Mouse (Mus musculus): ENCODE data around the gene Cdc34.

Gene Cdc34

DNA sequence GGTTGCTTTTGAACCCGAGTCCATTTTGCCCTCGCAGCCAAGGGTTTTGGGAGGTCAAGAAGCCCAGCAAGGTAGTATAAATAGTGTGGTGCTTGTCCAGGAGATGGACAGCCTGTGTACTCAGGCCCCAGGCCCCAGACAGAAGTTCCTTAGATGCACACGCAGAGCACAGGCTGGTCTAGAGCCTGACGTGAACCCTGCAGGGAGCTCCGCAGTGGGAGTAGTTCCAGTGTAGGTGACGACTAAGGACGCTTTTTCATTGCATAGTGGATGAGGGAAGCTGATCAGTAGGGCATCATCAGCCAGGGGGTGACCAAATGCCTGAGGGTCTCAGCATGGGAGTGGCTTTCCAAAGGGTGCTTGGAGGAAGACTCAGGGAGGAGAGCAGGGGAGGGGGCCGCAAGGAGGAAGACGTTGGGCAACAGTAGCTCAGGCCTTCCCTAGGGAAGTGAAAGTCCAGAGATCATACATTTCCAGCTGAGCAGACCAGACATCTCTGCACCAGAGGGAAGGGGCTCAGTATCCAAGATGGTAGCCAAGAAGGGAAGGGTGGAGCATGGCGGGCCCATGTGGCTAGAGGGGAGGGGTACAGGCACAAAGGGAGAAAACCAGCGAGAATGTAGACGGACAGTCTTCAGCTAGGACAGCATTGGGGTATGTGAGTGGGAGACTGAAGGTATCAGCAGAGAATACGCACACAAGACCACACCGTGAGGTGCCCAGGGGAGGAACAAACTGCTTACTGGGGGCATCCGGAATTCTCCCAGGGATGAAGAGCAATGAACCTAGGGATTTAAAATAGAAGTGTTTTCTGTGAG lies 11.7 kb upstream of the Cdc34 start:
- WGBS: 31% methylated on average over 15 of the region's 15 CpGs

DNA sequence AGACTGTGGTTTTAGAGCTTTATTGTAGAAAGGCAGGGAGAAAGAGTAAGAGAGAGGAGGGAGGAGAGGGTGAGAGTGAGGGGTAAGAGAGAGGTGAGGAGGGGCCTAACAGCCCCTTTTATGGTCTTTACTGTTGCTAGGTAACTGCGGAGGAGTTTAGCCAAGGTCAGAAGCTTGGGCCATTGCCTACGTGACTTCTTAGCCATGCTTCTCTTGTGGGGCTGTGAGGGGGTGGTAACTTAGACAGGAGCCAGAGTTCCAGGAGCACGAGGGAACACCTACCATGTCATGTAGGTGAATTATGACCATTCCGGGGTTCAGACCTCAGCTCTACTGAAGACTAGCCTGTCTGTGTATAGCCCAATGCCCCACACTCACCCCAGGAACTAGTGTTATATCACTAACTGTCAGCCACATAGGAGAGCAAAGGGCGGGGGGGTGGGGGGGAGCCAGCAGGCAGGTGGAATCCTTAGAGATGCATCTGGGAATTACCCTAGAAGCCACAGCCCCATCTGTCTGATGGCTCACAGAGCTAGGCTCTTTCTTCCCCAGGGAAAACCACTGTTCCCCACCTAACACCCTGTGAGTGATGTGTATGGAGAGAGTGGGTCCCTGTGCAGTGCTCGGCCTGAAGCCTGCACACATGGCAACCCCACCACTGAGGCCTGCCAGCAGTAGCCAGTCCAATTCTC lies 10.5 kb upstream of the Cdc34 start:
- WGBS: 76% methylated on average over 6 of the region's 6 CpGs

DNA sequence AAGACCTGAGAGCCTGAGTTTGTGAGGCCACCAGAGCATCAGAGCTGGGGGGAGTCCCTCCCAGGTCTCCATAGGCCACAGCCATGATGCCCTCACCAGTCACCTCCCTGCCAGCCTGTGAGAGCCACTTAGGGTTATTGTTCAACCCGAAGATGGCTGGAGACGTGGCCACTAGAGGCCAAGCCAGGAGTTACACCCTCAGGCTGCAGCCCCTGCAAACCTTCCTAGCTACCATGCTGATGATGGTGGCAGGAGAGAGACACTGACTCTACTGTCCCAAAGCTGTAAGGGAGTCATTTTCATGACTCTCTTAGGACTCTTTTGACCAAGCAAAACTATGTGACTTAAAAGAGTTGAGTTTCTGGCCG lies 9.9 kb upstream of the Cdc34 start:
- WGBS: 64% methylated on average over 3 of the region's 3 CpGs

DNA sequence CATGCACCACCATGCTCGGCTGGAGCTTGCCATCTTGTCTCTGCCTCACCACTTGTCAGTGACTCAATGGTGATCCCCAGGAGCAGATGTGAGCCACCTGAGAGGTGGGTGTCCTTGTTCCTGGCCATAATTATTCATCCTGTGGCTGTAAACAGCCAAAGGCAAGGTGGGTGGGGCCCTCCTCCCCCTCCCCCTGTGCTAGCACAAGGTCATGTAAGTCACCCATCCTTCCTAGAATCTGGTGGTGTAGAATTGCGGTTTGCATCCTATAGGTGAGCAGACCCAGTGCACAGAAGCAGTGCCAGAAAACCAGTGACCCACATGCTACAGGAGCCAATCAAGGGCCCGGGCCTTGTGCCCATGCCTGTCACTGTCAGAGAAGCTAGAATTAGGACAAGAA lies 8.9 kb upstream of the Cdc34 start:
- 87% methylated on average over 3 of the region's 3 CpGs for WGBS

DNA sequence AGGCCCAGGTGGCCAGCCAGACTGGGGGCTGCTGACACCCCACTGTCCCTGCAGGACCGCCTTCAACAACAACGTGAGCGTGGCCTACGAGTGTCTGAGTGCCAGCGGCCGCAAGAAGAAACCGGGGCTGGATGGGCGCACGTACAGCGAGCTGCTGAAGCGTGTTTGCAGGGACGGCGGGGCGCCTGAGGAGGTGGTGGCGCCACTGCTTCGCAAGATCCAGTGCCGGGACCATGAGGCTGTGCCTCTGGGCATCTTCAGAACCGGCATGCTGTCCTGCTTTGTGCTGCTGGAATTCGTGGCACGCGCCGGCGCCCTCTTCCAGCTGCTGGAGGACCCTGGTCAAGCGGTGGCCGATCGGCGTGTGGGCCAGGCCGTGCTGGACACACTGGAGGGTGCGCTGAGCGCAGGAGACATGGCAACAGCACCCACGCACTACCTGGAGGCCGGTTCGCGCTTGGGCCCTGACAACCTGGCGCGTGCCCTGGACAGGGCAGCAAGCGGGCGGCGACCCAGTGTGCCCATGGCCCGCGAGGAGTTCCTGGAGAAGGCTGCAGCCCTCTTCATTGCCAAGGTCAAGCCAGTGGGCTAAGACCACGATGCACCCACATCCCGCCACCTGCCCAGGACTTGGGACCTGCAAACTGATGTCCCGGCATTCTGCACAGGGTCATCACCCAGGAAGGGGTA lies 6.5 kb upstream of the Cdc34 start:
- 70% methylated on average over 44 of the region's 44 CpGs for WGBS

DNA sequence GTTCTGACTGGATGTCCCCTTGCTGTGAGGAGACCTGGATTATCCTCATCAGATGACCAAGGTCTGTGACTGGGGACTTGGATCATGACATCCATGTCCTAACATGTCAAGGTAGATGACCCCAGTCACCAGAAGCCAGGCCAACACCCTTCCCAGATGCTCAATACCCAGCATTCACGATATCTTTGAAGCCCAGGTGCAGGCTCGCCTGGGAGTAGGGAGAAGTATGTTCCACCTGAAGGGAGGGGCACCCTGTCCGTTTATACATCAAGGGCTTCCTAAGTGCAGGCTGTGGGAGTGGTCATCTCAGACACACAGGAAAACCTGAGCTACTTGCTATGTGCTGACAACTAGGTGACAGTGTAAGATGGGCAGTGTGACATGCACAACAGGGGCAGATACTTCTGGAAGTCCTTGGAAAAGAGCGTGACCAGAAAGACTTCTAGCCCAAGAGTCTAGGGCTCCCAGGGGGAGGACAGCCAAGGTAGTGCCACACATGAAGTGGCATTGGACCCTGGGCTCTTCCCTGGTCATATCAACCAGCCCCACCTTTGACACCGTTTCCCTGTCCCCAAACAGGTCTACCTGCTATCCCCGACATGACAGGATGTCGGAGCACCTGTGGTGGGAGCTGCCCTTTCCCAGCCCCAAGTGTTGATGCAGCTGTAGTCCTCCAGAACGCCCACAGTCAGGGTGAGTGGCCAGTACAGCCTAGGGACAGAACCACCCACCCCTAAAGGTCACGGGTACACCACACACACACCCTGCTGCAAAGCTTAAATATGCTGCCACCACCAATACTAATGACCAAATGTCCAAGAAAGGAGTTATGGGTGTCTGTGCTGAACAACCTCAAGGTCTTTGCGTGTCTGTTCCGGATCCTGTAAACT lies 1.1 kb upstream of the Cdc34 start:
- WGBS: 36% methylated on average over 11 of the region's 11 CpGs

DNA sequence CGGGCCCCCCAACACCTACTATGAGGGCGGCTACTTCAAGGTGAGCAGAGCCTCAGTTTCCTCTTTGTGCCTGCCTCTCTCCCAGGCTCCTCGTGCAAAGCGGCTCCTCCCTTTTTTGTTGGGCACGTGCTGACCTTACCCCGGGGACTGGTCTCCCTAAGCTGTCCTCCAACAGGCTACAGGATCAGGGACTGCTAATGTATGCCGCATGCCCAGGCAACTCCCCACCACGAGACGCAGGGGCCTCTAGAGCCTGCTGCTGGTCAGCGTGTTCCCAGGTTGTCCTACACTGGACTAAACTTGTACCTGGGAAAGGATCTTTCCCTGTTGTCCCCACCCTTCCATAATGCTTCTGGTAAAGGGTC lies 538 bp downstream of the Cdc34 start:
- 2% methylated on average over 10 of the region's 10 CpGs for WGBS

DNA sequence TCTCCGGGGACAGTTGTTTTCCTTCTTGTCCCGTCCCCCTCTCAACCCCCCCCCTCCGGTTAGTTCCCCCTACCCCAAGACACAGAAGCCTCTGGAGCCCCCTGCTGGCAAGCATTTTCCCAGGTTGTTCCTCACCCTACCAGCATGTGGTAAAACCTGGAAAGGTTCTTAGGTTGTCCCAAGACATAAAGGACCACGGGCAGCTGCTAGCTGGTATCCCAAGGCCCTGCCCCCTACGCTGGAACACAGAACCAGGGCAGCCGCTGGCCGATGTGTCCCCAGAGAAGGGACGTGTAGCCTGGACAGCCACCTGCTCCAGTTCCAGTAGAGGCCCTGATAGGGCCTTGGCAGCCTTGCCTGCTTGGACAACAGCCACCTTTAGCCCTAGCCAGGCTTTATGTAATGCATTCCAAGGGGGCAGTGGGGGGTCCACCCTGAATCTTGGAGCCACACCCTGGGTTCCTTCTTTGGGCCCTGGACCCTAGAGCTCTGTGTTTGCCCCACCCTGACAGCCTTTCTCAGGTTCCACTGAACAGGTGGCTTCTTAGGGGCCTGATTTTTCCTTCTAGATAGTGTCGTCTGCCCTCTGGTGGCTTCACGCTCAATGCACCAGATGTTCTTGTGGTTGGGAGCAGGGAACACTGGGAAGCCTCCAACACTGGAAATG lies 1.1 kb downstream of the Cdc34 start:
- WGBS: under 1% methylated on average over 10 of the region's 10 CpGs

DNA sequence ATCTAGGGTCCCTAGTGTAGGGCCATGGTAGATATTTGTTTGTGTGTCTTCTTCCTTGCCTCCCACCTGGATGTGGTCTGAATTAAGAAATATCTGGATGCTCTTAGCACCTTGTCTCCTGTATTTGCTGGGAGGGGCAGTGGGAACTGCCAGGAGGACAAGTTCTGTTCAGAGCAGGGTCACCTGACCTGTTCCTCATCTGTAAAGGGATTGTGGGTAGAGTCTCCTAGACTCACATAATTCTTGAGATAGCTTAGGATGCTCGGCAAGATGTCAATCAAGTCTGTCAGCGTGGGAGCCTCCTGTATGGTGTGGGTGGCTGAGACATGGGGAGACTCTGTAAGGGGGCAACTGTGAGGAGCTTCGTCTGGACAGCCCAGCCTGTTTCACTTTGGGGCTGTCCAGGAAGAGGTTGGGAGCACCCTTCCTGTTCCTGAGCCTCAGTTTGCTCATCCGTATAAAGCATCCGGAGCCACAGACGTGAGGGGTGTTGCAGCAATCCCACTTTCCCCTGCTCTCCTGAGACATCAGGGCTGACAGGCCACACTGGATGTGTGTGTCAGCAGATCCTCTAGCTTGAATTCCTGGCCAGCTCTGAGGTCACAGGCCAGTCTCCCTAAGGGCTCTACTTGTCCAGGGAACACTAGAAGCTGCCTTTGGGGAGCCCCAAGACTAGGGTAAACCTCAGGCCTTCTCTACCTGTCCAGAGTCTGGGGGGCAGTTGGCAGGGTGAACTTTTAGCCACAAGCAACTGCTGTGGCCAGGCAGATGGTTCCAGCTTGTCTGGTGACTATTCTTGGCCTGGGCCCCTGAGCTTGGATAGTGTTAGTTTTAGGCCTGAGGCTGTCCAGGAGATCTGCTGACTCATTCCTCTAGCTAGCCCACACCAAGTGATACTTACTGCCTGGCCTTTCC lies 2.0 kb downstream of the Cdc34 start:
- 51% methylated on average over 6 of the region's 6 CpGs for WGBS

DNA sequence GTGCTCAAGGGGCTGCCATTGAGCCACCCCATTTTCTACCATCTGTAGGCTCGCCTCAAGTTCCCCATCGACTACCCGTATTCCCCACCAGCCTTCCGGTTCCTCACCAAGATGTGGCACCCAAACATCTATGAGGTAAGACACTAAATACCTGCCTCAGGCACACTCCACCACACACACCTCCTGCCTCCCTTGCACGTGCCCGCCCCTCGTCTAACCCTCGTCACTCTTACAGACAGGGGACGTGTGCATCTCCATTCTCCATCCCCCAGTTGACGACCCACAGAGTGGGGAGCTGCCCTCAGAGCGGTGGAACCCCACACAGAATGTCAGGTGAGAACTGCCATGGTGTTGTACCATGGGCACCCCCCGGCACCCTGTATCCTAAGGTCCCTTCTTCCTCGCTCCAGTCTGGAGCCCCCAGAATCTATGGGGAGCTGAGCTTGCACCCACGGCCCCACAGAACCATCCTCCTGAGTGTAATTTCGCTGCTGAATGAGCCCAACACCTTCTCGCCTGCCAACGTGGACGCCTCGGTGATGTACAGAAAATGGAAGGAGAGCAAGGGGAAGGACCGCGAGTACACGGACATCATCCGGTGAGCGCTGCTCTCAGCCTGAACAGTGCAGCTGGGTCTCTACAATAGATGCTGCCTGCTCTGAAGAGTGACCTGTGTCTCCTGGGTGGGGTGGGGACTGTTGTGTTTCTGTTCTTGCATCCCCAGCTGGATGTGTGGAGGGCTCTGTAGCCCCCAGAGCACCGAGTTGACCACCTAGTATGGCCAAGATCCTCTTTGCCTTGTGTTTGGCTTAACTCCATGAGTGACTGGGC lies 3.0 kb downstream of the Cdc34 start:
- whole genome bisulfite sequencing: 89% methylated on average over 25 of the region's 25 CpGs

DNA sequence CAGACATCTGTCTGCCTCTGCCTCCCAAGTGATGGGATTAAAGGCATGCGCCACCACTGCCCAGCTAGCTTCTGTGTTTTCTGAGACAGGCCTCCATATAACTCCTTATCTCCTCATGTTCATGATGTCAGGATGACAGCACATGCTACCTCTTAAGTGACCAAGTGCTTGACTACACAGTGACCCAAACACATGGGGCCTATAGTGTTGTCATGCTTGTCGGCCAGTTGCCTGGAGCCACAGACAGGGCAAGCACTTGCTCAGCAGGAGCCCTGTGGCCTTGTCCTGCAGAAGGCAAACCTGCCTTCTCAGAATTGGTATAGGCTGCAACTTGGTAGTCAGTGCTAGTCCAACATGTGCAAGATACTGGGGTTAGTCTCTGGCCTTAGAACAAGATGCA lies 4.2 kb downstream of the Cdc34 start:
- WGBS: 90% methylated on average over 2 of the region's 2 CpGs

DNA sequence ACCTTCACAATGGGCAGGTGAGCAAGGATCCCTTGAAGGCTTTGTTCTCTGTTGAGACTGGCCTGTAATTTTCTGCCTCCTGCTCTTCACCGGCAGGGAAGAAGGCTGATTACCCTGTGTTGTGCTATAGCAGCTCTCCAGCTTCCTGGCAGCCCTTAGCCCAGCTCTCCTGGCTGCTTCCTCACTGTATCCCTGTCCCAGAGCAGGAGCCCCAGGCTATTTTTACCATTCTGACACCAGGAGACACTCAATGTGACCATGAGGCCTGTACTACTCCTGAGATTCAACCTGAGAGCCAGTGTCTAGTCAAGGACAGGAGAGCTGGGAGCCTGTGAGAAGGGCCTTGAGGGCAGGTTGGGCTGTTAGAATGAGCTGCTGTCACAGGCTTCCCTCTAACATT lies 4.7 kb downstream of the Cdc34 start:
- 79% methylated on average over 1 of the region's 1 CpGs for WGBS

DNA sequence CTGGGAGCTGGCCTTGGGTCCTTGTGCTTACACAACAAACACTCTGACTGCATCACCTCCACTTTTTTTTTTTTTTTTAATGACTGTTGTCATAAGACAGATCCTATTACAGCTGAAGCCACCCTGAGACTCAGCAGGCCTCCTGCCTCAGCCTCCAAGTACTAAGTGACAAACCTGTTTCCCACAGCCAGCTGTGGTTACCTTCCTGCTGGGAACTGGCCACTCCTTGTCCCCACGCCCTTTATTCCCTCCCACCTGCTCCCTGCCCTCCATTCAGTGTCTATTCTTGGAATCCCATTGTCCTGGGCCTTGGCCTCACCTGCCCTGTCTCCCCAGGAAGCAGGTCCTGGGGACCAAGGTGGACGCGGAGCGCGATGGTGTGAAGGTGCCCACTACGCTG lies 5.5 kb downstream of the Cdc34 start:
- WGBS: 92% methylated on average over 6 of the region's 6 CpGs

DNA sequence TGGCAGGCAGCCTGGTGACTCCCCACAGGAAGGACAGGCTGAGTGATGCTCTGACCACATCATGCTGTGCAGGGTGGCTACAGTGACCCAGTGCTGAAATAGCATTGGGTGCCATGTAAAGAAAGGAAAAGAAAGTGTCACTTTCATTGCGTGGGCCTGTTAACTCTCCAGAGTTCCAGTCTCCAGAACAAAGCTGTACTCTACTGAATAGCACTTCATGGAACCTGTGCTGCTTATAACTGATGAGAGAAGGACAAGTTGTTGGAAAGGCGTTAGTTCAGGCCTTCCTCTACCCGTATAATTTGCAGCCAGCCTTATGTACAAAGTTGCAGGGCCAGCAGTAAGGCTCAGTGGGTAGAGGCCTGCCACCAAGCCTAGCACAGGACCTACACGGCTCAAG lies 6.7 kb downstream of the Cdc34 start, which contains the start of gene Gzmm:
Gzmm (plus strand) TSS at position 301 of the 400 bp plus-strand sequence.
- WGBS: 68% methylated on average over 4 of the region's 4 CpGs

DNA sequence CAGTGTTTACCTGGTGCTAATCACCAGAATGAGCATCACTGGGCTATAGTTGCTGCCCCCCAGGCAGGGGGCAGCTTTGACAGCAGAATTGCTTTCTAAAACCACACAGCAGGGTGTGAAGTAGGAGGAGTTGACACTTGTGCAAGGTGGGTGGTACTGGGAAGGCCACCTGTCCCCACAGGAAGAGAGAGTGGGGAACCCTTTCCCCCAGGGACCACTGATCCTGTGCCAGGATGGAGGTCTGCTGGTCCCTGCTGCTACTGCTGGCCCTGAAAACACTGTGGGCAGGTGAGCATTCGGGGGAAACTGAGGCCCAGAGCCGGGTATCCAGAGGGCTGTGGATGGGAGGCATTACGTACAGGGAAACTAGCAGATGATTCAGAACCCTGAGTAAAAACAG lies 7.2 kb downstream of the Cdc34 start:
- 88% methylated on average over 3 of the region's 3 CpGs for WGBS

DNA sequence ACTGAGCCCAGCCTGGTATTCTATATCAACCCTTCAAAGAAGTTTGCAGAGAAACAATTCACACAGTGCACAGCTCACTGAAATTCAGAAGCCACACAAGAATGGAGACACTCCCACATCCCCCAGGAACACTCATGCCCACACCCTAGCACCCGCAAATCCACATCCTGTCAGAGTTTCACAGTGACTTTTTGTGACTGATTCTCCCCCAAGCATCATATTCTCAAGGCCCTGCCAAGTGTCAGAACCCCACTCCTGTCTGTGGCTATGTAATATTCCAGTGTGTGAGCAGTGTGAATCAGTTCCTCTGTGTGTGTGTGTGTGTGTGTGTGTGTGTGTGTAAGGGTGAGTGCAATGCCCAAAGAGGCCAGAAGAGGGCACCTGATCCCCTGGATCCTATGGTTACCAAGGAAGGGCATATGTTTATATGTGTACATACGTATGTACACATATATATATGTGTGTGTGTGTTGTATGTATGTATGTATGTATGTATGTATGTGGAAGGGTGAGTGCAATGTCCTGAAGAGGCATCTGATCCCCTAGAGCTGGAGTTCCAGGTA lies 10.1 kb downstream of the Cdc34 start:
- 89% methylated on average over 2 of the region's 2 CpGs for WGBS

DNA sequence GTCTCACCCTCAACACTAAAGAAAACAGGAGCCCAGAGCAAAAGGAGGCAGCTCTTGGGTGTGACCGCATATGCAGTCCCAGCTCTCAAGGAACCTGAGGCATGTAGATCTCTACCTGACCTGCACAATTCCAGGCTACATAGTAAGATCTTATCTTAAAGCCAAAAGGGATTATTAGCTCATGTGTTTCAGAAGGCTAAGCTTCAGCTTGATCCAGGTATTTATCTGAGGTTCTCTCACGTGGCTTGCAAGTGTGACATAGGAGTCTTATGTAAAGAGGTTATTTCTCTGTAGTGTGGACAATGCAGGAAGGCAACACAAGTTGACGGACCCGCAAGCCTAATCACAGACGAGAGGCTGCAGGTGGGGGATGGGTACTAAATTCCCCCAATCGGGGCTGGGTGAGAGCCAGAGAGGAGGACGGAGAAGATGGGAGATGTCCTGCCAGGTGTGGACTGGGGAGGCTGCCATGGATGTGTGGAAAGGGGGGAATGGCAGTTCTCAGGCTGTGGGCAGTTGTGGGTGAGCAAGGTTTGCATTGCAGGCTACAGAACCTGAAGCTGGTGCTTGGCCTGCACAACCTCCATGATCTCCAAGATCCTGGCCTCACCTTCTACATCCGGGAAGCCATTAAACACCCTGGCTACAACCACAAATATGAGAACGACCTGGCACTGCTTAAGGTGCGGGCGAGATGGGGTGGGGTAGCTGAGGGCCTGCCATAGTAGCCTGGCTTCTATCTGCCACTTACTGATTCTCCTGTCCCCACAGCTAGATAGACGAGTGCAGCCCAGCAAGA lies 11.8 kb downstream of the Cdc34 start:
- WGBS: 80% methylated on average over 12 of the region's 12 CpGs

DNA sequence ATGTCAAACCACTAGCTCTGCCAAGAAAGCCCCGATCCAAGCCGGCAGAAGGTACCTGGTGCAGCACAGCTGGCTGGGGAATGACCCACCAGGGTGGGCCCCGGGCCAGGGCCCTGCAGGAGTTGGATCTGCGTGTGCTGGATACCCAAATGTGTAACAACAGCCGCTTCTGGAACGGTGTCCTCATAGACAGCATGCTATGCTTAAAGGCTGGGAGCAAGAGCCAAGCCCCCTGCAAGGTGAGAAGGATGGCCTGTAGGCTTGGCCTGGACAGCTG lies 12.3 kb downstream of the Cdc34 start:
- 76% methylated on average over 6 of the region's 6 CpGs for WGBS

Measured in cerebral cortex, adult 2 months (tissue).